Mouse (Mus musculus): ENCODE measurements around the gene Tapbpl. TPM values are rescaled to one million over a fixed set of nuclear protein-coding genes. Genes with fewer than 3 reads are reported as not detected.

Gene Tapbpl
- polyA plus RNA-seq, 1 experiment from 2014 or later, result 10.9 TPM

- H3K36me3 ChIP-seq, result no peaks in the 10 kb centered on the region
- no peak for ATAC-seq (ENCODE audit: borderline replicate concordance, extremely low read depth, low FRiP score, low TSS enrichment)
- no peak overlapping the region for H3K27ac ChIP-seq
- H3K4me1 ChIP-seq, result peaks cover 10% of the 10 kb centered on the region
- no peak overlapping the region for H3K9ac ChIP-seq
- 0 out of 2 replicates have a peak, but pooled peaks cover 10% of the 10 kb centered on the region for H3K27me3 ChIP-seq
- H3K4me2 ChIP-seq, result no peak overlapping the region
- no peak overlapping the region for H3K4me3 ChIP-seq
- no peaks in the 10 kb centered on the region for H3K9me3 ChIP-seq
- 73% methylated on average over 11 of the region's 11 CpGs for WGBS
These were observed 13.8 kb downstream of the Tapbpl start for GRCm38 (mm10) chr6:125217899-125218298.

DNA sequence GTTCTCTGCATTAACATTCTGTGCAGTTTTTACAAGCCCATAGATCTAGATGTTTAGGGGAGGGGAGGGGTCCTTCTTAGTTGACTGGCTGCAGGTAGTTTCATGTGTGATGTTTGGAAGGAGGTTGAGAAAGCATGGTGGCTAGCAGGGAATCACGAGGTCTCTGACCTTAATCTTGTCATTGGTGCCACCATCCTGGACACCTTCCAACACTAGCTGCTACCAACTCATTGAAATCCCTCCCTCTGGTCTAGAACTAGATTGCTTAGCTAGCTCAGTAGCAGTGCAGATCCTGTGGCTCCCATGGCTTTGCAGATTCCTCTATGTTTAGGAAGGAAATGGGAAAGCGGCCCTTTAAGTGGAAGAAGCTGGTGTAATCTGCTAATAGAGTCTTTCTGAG, 14.8 kb downstream of the Tapbpl start:
- Histone ChIP-seq H3K4me3 (no peak overlapping the region), H3K27ac (no peak overlapping the region), H3K4me2 (peak overlapping the region; percentile 95; the same call in 1 of the 2 replicates), H3K27me3 (0 out of 2 replicates have a peak, but pooled peaks cover 12% of the 10 kb centered on the region), H3K9ac (no peak overlapping the region), H3K4me1 (peaks cover 10% of the 10 kb centered on the region; the same call in 1 of the 2 replicates), H3K9me3 (no peaks in the 10 kb centered on the region), H3K36me3 (no peaks in the 10 kb centered on the region)
- 70% methylated on average over 2 of the region's 2 CpGs for WGBS
- no peak for ATAC-seq (ENCODE audit: borderline replicate concordance, extremely low read depth, low FRiP score, low TSS enrichment)

DNA sequence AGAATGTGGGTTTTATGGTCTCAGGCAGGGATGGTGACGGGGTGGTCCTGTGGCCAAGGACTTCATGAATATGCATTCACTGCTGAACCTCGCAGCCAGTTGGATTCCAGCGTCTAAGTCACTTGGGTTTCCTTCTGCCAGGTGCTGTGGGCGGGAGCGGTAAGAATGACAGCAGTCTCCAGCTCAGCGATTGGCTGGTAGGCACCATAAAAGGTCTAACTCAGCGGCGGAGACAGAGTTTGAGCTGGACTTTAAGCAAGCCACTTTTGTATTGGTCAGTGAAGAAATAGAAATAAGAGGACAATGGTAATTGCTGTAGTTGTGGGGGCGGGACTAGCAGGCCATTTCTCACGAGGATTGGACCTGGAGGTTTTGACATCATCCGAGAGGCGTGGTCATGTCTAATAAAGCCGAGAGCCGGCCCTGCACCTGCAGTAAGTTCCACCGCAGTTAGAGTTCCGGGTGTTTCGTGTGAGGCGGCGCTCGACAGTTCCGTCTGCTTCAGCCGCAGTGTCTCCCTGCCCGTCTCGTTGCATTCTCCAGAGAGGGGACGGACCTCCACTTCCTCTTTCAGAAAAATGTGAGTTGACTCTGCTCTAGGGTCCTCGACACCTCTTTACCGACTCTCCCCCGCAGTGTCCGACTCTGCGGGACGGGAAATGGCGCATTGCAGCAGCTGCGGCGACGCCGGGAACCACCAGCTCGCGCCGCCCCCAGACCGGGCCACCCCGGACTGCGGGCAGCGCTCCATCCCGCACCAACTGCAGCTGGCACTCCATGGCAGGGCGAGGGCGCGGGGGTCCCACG, 16.3 kb downstream of the Tapbpl start, which contains the start of gene Vamp1:
TSS of gene Vamp1 (plus strand) at position 404 of the 807 bp plus-strand sequence.
- H3K9ac ChIP-seq, result peak within 1 kb of the TSS; percentile 75
- H3K4me2 ChIP-seq, result peak within 1 kb of the TSS; percentile 95
- 0 out of 2 replicates have a peak, but pooled peaks cover 12% of the 10 kb centered on the region for H3K27me3 ChIP-seq
- peaks cover 10% of the 10 kb centered on the region; the same call in 1 of the 2 replicates for H3K4me1 ChIP-seq
- peak within 1 kb of the TSS; percentile 60 for H3K4me3 ChIP-seq
- ATAC-seq (ENCODE audit: borderline replicate concordance, extremely low read depth, low FRiP score, low TSS enrichment), result peak; percentile 98
- no peaks in the 10 kb centered on the region for H3K36me3 ChIP-seq
- H3K27ac ChIP-seq, result peak within 1 kb of the TSS; percentile 82
- no peaks in the 10 kb centered on the region for H3K9me3 ChIP-seq
- under 1% methylated on average over 48 of the region's 48 CpGs for WGBS

DNA sequence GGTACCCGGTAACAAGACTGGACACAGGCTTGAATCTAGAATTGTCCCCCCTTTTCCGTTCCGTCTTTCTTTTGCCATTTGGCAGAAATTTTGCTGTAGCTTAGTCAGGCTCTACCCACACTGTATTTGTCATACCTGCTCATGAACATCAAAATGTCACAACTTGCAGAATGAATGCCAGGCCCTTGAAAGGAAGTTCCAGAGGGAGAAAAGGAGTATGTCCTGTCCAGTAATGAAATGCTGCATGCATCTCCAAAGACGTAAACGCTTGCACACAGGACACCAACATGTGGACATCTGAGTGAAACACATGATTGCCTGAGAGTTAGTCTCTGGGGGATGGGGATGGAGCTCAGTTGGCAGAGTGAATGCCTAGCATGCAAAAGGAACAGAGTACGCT, 17.9 kb downstream of the Tapbpl start:
- Histone ChIP-seq H3K4me3 (no peak overlapping the region), H3K4me1 (peaks cover 10% of the 10 kb centered on the region; the same call in 1 of the 2 replicates), H3K27ac (no peak overlapping the region), H3K9ac (no peak overlapping the region), H3K27me3 (0 out of 2 replicates have a peak, but pooled peaks cover 12% of the 10 kb centered on the region), H3K4me2 (no peak overlapping the region), H3K36me3 (no peaks in the 10 kb centered on the region), H3K9me3 (no peaks in the 10 kb centered on the region)
- no peak for ATAC-seq (ENCODE audit: borderline replicate concordance, extremely low read depth, low FRiP score, low TSS enrichment)
- WGBS, result 79% methylated on average over 6 of the region's 6 CpGs

DNA sequence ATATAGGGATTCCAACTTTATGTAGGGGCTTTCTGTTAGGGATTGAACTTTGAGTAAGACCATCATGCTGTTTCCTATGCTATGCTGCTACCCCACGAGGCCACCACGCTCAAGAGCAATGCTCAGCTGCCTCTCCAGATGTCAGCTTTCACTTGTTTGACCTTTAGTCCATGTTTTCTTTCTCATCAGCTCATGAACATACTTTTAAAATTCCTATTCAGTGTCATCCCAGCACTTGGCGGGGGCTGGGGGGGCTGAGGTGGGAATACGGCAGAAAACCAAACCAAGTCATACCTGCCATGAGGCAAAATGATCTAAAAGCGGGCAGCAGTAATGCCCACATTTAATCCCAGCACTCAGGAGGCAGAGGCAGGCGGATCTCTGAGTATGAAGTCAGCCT, 18.5 kb downstream of the Tapbpl start:
- no peak for ATAC-seq (ENCODE audit: borderline replicate concordance, extremely low read depth, low FRiP score, low TSS enrichment)
- 0 out of 2 replicates have a peak, but pooled peaks cover 12% of the 10 kb centered on the region for H3K27me3 ChIP-seq
- H3K9ac ChIP-seq, result no peak overlapping the region
- no peaks in the 10 kb centered on the region for H3K9me3 ChIP-seq
- H3K4me1 ChIP-seq, result peaks cover 10% of the 10 kb centered on the region; the same call in 1 of the 2 replicates
- H3K4me3 ChIP-seq, result no peak overlapping the region
- H3K27ac ChIP-seq, result no peak overlapping the region
- no peak overlapping the region for H3K4me2 ChIP-seq
- no peaks in the 10 kb centered on the region for H3K36me3 ChIP-seq
- WGBS, result 60% methylated on average over 6 of the region's 6 CpGs

GRCm38 (mm10) chr6:125212621-125213020, 19.0 kb downstream of the Tapbpl start:
- Histone ChIP-seq H3K4me1 (peaks cover 10% of the 10 kb centered on the region; the same call in 1 of the 2 replicates), H3K9me3 (no peaks in the 10 kb centered on the region), H3K9ac (no peak overlapping the region), H3K36me3 (no peaks in the 10 kb centered on the region), H3K4me3 (no peak overlapping the region), H3K27me3 (0 out of 2 replicates have a peak, but pooled peaks cover 12% of the 10 kb centered on the region), H3K4me2 (no peak overlapping the region), H3K27ac (no peak overlapping the region)
- WGBS, result 32% methylated on average over 2 of the region's 2 CpGs
- no peak for ATAC-seq (ENCODE audit: borderline replicate concordance, extremely low read depth, low FRiP score, low TSS enrichment)

DNA sequence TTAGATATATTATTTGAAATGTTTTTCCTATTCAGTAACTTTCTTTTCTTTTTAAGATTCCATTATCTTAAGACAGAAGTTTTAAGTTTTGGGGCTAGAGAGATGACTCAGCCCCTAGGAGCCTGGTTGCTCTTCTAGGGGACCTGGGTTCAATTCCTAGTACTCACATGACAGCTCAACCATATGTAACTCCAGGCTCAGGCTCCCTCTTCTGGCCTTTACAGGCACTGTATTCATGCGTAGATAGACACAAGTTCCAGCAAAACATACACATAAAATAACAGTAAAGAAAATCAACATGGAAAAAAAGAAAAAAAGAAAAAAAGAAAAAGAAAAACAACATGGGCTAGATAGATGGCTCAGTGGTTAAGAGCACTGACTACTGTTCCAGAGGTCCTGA, 21.2 kb downstream of the Tapbpl start:
- WGBS, result 89% methylated on average over 1 of the region's 1 CpGs
- H3K4me2 ChIP-seq, result no peak overlapping the region
- ATAC-seq (ENCODE audit: borderline replicate concordance, extremely low read depth, low FRiP score, low TSS enrichment), result no peak

GRCm38 (mm10) chr6:125197166-125197565, 34.5 kb downstream of the Tapbpl start:
- H3K9me3 ChIP-seq, result no peaks in the 10 kb centered on the region
- no peak overlapping the region for H3K4me3 ChIP-seq
- H3K9ac ChIP-seq, result no peak overlapping the region
- no peak overlapping the region for H3K4me2 ChIP-seq
- peaks cover 23% of the 10 kb centered on the region for H3K36me3 ChIP-seq
- no peak for ATAC-seq (ENCODE audit: borderline replicate concordance, extremely low read depth, low FRiP score, low TSS enrichment)
- WGBS, result 84% methylated on average over 5 of the region's 5 CpGs
- H3K27me3 ChIP-seq, result no peaks in the 10 kb centered on the region
- H3K27ac ChIP-seq, result no peak overlapping the region
- H3K4me1 ChIP-seq, result peaks cover 12% of the 10 kb centered on the region

More for the DNA sequence above, 21.2 kb downstream of the Tapbpl start:
- no peaks in the 10 kb centered on the region for H3K4me1 ChIP-seq
- no peak overlapping the region for H3K27ac ChIP-seq
- H3K36me3 ChIP-seq, result no peaks in the 10 kb centered on the region
- H3K9me3 ChIP-seq, result no peaks in the 10 kb centered on the region
- H3K27me3 ChIP-seq, result 0 out of 2 replicates have a peak, but pooled peaks cover 12% of the 10 kb centered on the region
- no peak overlapping the region for H3K4me3 ChIP-seq
- no peak overlapping the region for H3K9ac ChIP-seq

DNA sequence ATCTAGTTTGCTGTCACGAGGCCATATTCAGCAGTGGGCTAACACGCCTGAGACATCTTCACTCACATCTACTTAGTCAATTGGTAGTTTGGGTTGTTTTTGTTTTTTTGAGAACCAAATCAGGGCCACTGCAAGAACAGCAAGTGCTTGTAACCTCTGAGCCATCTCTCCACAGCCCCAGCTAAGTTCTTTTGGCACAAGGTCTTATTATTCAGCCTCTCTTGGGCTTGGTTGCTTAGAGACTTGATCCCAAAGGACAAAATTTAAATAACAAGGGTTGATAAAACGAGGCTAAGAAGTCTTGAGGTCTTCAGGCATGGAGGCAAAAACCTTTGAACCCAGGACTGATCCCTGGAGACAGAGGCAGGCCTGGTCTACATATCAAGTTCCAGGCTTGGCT, 35.4 kb downstream of the Tapbpl start:
- WGBS, result 71% methylated on average over 3 of the region's 3 CpGs
- peaks cover 12% of the 10 kb centered on the region for H3K4me1 ChIP-seq
- no peak overlapping the region for H3K27ac ChIP-seq
- H3K27me3 ChIP-seq, result no peaks in the 10 kb centered on the region
- ATAC-seq (ENCODE audit: borderline replicate concordance, extremely low read depth, low FRiP score, low TSS enrichment), result no peak
- H3K4me2 ChIP-seq, result no peak overlapping the region
- peaks cover 23% of the 10 kb centered on the region for H3K36me3 ChIP-seq
- H3K9ac ChIP-seq, result no peak overlapping the region
- no peaks in the 10 kb centered on the region for H3K9me3 ChIP-seq
- no peak overlapping the region for H3K4me3 ChIP-seq

- no peak overlapping the region for H3K27ac ChIP-seq
- H3K4me2 ChIP-seq, result no peak overlapping the region
- no peak overlapping the region for H3K9ac ChIP-seq
- ATAC-seq (ENCODE audit: borderline replicate concordance, extremely low read depth, low FRiP score, low TSS enrichment), result no peak
- no peaks in the 10 kb centered on the region for H3K27me3 ChIP-seq
- peaks cover 23% of the 10 kb centered on the region for H3K36me3 ChIP-seq
- no peaks in the 10 kb centered on the region for H3K9me3 ChIP-seq
- no peak overlapping the region for H3K4me3 ChIP-seq
- peaks cover 12% of the 10 kb centered on the region for H3K4me1 ChIP-seq
- 36% methylated on average over 1 of the region's 1 CpGs for WGBS
These were observed 36.1 kb downstream of the Tapbpl start for GRCm38 (mm10) chr6:125195541-125196075.

DNA sequence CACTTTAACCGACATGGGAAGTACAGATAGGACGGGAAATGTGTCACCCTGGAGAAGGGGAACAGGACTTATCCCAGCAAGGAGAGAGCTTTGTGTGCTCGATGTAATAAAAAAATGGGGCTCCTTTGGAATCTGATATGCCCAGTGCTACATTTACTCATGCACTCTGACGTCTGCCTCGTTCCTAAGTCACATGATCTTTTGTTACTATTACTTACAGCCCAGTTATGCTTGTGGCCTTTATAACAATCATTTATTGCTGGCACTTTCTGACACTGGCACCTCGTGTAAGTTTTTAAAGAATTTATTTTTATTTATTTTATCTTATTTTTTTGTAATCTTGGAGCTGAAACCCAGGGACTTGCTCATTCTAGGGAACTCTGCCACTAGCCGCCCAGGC, 38.3 kb downstream of the Tapbpl start:
- peak overlapping the region; percentile 66 for H3K4me2 ChIP-seq
- peaks cover 22% of the 10 kb centered on the region for H3K4me1 ChIP-seq
- H3K9me3 ChIP-seq, result no peaks in the 10 kb centered on the region
- no peak overlapping the region for H3K27ac ChIP-seq
- no peak overlapping the region for H3K9ac ChIP-seq
- ATAC-seq (ENCODE audit: borderline replicate concordance, extremely low read depth, low FRiP score, low TSS enrichment), result no peak
- no peaks in the 10 kb centered on the region for H3K27me3 ChIP-seq
- peaks cover 36% of the 10 kb centered on the region for H3K36me3 ChIP-seq
- 54% methylated on average over 7 of the region's 7 CpGs for WGBS
- H3K4me3 ChIP-seq, result 0 out of 2 replicates have a peak overlapping the region, but pooled peaks have one; percentile 64

DNA sequence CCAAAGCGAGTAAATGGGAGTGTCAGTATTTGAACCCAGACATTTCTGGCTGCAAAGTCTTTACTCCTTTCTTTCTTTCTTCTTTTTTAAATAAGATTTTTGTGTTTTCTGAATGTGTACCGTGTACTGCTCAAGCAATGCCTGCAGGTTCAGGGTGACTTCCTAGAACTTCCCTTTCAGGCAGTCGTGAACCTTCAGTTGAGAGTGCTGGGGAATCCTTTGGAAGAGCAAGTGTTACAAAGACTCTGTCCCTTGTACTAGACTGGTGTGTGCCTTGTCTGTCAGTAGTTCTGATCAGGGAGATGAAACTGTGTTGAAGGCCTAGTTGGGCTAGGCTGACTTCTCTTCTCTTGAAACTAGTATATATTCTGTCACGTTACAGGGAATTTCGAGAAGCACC, 38.8 kb downstream of the Tapbpl start:
- H3K4me2 ChIP-seq, result peak overlapping the region; percentile 66

More for the DNA sequence above, 38.8 kb downstream of the Tapbpl start:
- H3K27ac ChIP-seq, result peak overlapping the region; percentile 99
- no peaks in the 10 kb centered on the region for H3K27me3 ChIP-seq
- ATAC-seq (ENCODE audit: borderline replicate concordance, extremely low read depth, low FRiP score, low TSS enrichment), result no peak
- H3K36me3 ChIP-seq, result peaks cover 42% of the 10 kb centered on the region
- H3K4me3 ChIP-seq, result peak overlapping the region; percentile 64
- WGBS, result 25% methylated on average over 5 of the region's 5 CpGs
- peaks cover 22% of the 10 kb centered on the region for H3K4me1 ChIP-seq
- no peaks in the 10 kb centered on the region for H3K9me3 ChIP-seq
- peak overlapping the region; percentile 80 for H3K9ac ChIP-seq
